Mouse (Mus musculus) G1E (cell line): ENCODE measurements around the gene Atp10b. TPM values are rescaled to one million over a fixed set of nuclear protein-coding genes. Genes with fewer than 3 reads are reported as not detected.

ENCODE experiments used
- ATAC-seq: 2 replicates; pipeline ENCODE4 v1.8.0; 2016; ENCODE audit warnings: mild to moderate bottlenecking; ENCODE audit not compliant: insufficient number of reproducible peaks, poor library complexity, low FRiP score, severe bottlenecking; ENCODE audit errors: extremely low read depth
- DNase-seq: peaks from one replicate; pipeline ENCODE4 v3.0.0; 2012; ENCODE audit warnings: low spot score
- H3K27me3 ChIP-seq: 2 replicates; pipeline ENCODE4 v1.6.1; 2012; ENCODE audit warnings: mild to moderate bottlenecking, low read length, inconsistent platforms; ENCODE audit not compliant: insufficient read depth
- H3K36me3 ChIP-seq: replicated peaks from 2 replicates; pipeline ENCODE3; 2012; ENCODE audit warnings: mild to moderate bottlenecking, inconsistent platforms
- H3K4me1 ChIP-seq: 2 replicates; pipeline ENCODE4 v1.6.1; 2012; ENCODE audit warnings: low read depth, low read length, inconsistent platforms, mixed read lengths; ENCODE audit not compliant: insufficient read depth
- H3K4me3 ChIP-seq: 2 replicates; pipeline ENCODE4 v1.5.1; 2012; ENCODE audit warnings: low read depth, mild to moderate bottlenecking, inconsistent platforms, low read length, moderate library complexity, mixed read lengths
- H3K9me3 ChIP-seq: replicated peaks from 2 replicates; pipeline ENCODE4 v1.6.1; 2012; ENCODE audit warnings: inconsistent platforms
- CTCF ChIP-seq: IDR thresholded peaks from 2 replicates; pipeline ENCODE4 v1.5.1; 2012; ENCODE audit warnings: low read depth, low read length, inconsistent platforms, mixed read lengths
- GATA1 ChIP-seq: IDR thresholded peaks from 2 replicates; pipeline ENCODE4 v1.6.1; 2012; ENCODE audit warnings: borderline replicate concordance, low read length, inconsistent platforms, mixed read lengths
- GATA2 ChIP-seq: IDR thresholded peaks from 2 replicates; pipeline ENCODE4 v1.6.1; 2012; ENCODE audit warnings: low read depth, low read length, inconsistent platforms, borderline replicate concordance
- POLR2AphosphoS5 ChIP-seq: IDR thresholded peaks from 2 replicates; pipeline ENCODE4 v1.6.1; 2012; ENCODE audit warnings: low read depth, low read length, inconsistent platforms; ENCODE audit not compliant: insufficient replicate concordance
- TAL1 ChIP-seq: conservative IDR thresholded peaks from 2 replicates; pipeline ENCODE4 v1.6.1; 2012; ENCODE audit warnings: low read depth, low read length, inconsistent platforms, mixed read lengths
- polyA plus RNA-seq: library from polyadenylated mRNA; stranded (reverse); fragments of >175 nt; gene quantifications from 2 replicates; pipeline ENCODE4 v1.2.3, GENCODE M21; 2012
- total RNA-seq, 2 experiments: library from RNA; stranded (forward) in 1 of 2; stranded (reverse) in 1 of 2; fragments of 200-1000 nt in 1 of 2; fragments of >200 nt in 1 of 2; fragmentation: Nextera tagmentation in 1 of 2; gene quantifications; 2 replicates each; pipeline ENCODE4 v1.2.3; 2014 to 2017

Atp10b gene
- total and polyA plus RNA-seq, 3 experiments: 0.16 TPM; not detected in 2

- no peak for DNase-seq
- no peak overlapping the region for H3K4me3 ChIP-seq
- TF ChIP-seq CTCF (no peak), GATA1 (no peak), POLR2AphosphoS5 (no peak), TAL1 (no peak), GATA2 (no peak)
Measured at GRCm38 (mm10) chr11:43230231-43230630, 80.6 kb downstream of the Atp10b start.

GRCm38 (mm10) chr11:43232073-43232472 is 82.4 kb downstream of the Atp10b start:
- DNase-seq (no peak), ATAC-seq (no peak)
- no peak overlapping the region for H3K4me3 ChIP-seq
- H3K36me3 ChIP-seq: no peaks in the 10 kb centered on the region
- no peaks in the 10 kb centered on the region for H3K9me3 ChIP-seq
- no peak for TF ChIP-seq CTCF
- TF ChIP-seq TAL1: no peak
- no peak for TF ChIP-seq GATA1
- TF ChIP-seq GATA2: no peak
- TF ChIP-seq POLR2AphosphoS5: no peak
- no peaks in the 10 kb centered on the region for H3K4me1 ChIP-seq
- H3K27me3 ChIP-seq: no peaks in the 10 kb centered on the region

More at GRCm38 (mm10) chr11:43230231-43230630, 80.6 kb downstream of the Atp10b start:
- Histone ChIP-seq H3K36me3 (no peaks in the 10 kb centered on the region), H3K9me3 (no peaks in the 10 kb centered on the region), H3K4me1 (no peaks in the 10 kb centered on the region), H3K27me3 (no peaks in the 10 kb centered on the region)
- no peak for ATAC-seq

- TF ChIP-seq GATA1 (no peak), GATA2 (no peak), TAL1 (no peak), CTCF (no peak), POLR2AphosphoS5 (no peak)
- ATAC-seq (no peak), DNase-seq (no peak)
- Histone ChIP-seq H3K27me3 (no peaks in the 10 kb centered on the region), H3K4me3 (no peak overlapping the region), H3K4me1 (no peaks in the 10 kb centered on the region), H3K9me3 (no peaks in the 10 kb centered on the region), H3K36me3 (no peaks in the 10 kb centered on the region)
Measured at GRCm38 (mm10) chr11:43236360-43237039, 86.8 kb downstream of the Atp10b start.

GRCm38 (mm10) chr11:43239804-43240203 is 90.1 kb downstream of the Atp10b start:
- no peak for ATAC-seq
- DNase-seq: no peak

GRCm38 (mm10) chr11:43253034-43253433 is 103.4 kb downstream of the Atp10b start:
- H3K4me3 ChIP-seq: no peak overlapping the region
- H3K27me3 ChIP-seq: no peaks in the 10 kb centered on the region
- TF ChIP-seq GATA1 (no peak), TAL1 (no peak), GATA2 (no peak), POLR2AphosphoS5 (no peak), CTCF (no peak)
- no peaks in the 10 kb centered on the region for H3K4me1 ChIP-seq
- H3K36me3 ChIP-seq: no peaks in the 10 kb centered on the region
- DNase-seq (no peak), ATAC-seq (no peak)
- no peaks in the 10 kb centered on the region for H3K9me3 ChIP-seq

More at GRCm38 (mm10) chr11:43239804-43240203, 90.1 kb downstream of the Atp10b start:
- Histone ChIP-seq H3K4me3 (no peak overlapping the region), H3K36me3 (no peaks in the 10 kb centered on the region), H3K4me1 (no peaks in the 10 kb centered on the region), H3K9me3 (no peaks in the 10 kb centered on the region), H3K27me3 (no peaks in the 10 kb centered on the region)
- TF ChIP-seq GATA2 (no peak), POLR2AphosphoS5 (no peak), CTCF (no peak), TAL1 (no peak), GATA1 (no peak)

GRCm38 (mm10) chr11:43255262-43255661 is 105.6 kb downstream of the Atp10b start:
- Histone ChIP-seq H3K36me3 (no peaks in the 10 kb centered on the region), H3K9me3 (no peaks in the 10 kb centered on the region), H3K4me1 (no peaks in the 10 kb centered on the region), H3K4me3 (no peak overlapping the region), H3K27me3 (no peaks in the 10 kb centered on the region)
- no peak for TF ChIP-seq TAL1
- TF ChIP-seq GATA2: no peak
- no peak for TF ChIP-seq CTCF
- no peak for TF ChIP-seq GATA1
- no peak for TF ChIP-seq POLR2AphosphoS5
- DNase-seq: no peak
- no peak for ATAC-seq
